Mouse (Mus musculus): ENCODE data around the gene Pkhd1. TPM values are rescaled to one million over a fixed set of nuclear protein-coding genes. Genes with fewer than 3 reads are reported as not detected.

Pkhd1 gene
- polyA plus RNA-seq, 1 experiment from 2014 or later, result 1.1 TPM

- Histone ChIP-seq H3K9me3 (no peaks in the 10 kb centered on the region), H3K9ac (no peak overlapping the region), H3K4me2 (no peak overlapping the region), H3K4me1 (no peaks in the 10 kb centered on the region), H3K4me3 (replicated peaks) (no peak overlapping the region), H3K27me3 (replicated peaks) (no peaks in the 10 kb centered on the region), H3K27ac (no peak overlapping the region), H3K36me3 (no peaks in the 10 kb centered on the region)
- ATAC-seq (ENCODE audit: insufficient read depth, low FRiP score, low read depth), result no peak
- 77% methylated on average over 3 of the region's 3 CpGs for WGBS
Observed at GRCm38 (mm10) chr1:20039389-20039788, 578.5 kb downstream of the Pkhd1 start.

GRCm38 (mm10) chr1:20035277-20035676 is 582.6 kb downstream of the Pkhd1 start:
- Histone ChIP-seq H3K4me1 (no peaks in the 10 kb centered on the region), H3K9me3 (no peaks in the 10 kb centered on the region), H3K4me2 (no peak overlapping the region), H3K9ac (no peak overlapping the region), H3K27ac (no peak overlapping the region), H3K4me3 (replicated peaks) (no peak overlapping the region), H3K27me3 (replicated peaks) (no peaks in the 10 kb centered on the region), H3K36me3 (no peaks in the 10 kb centered on the region)
- 82% methylated on average over 7 of the region's 7 CpGs for WGBS
- ATAC-seq (ENCODE audit: insufficient read depth, low FRiP score, low read depth), result no peak

- no peak overlapping the region for H3K4me2 ChIP-seq
- no peak overlapping the region for H3K27ac ChIP-seq
- WGBS, result 74% methylated on average over 8 of the region's 8 CpGs
- no peak overlapping the region for H3K4me3 ChIP-seq (replicated peaks)
- no peak for ATAC-seq (ENCODE audit: insufficient read depth, low FRiP score, low read depth)
- H3K9ac ChIP-seq, result no peak overlapping the region
- no peaks in the 10 kb centered on the region for H3K36me3 ChIP-seq
- no peaks in the 10 kb centered on the region for H3K27me3 ChIP-seq (replicated peaks)
- no peaks in the 10 kb centered on the region for H3K9me3 ChIP-seq
- no peaks in the 10 kb centered on the region for H3K4me1 ChIP-seq
Observed at GRCm38 (mm10) chr1:20018198-20018925, 599.5 kb downstream of the Pkhd1 start.

GRCm38 (mm10) chr1:20017619-20018018 is 600.2 kb downstream of the Pkhd1 start:
- 85% methylated on average over 4 of the region's 4 CpGs for WGBS
- Histone ChIP-seq H3K36me3 (no peaks in the 10 kb centered on the region), H3K27me3 (replicated peaks) (no peaks in the 10 kb centered on the region), H3K27ac (no peak overlapping the region), H3K4me1 (no peaks in the 10 kb centered on the region), H3K4me3 (replicated peaks) (no peak overlapping the region), H3K9ac (no peak overlapping the region), H3K4me2 (no peak overlapping the region), H3K9me3 (no peaks in the 10 kb centered on the region)
- no peak for ATAC-seq (ENCODE audit: insufficient read depth, low FRiP score, low read depth)

Other genes with a start within 250 kb of the Pkhd1 start
- gene Il17a, start 112.8 kb upstream of the Pkhd1 start, polyA plus RNA-seq (2015; fragmentation: Nextera tagmentation; extraction: Ambion mirVana), result not detected in 2 replicates
- gene Il17f, start 172.6 kb upstream of the Pkhd1 start, polyA plus RNA-seq (2015; fragmentation: Nextera tagmentation; extraction: Ambion mirVana), result 0.12 TPM in 1 of 2 replicates, not detected in the other
- gene Mcm3, start 202.2 kb upstream of the Pkhd1 start, polyA plus RNA-seq (2015; fragmentation: Nextera tagmentation; extraction: Ambion mirVana), result 116 and 120 TPM in 2 replicates

All from stomach, embryonic 15.5 days (tissue).